Mouse (Mus musculus) ES-E14 (cell line): ENCODE data around the gene Stx16. TPM values are rescaled to one million over a fixed set of nuclear protein-coding genes. Genes with fewer than 3 reads are reported as not detected.

ENCODE experiments used
- DNase-seq: peaks from one replicate; pipeline ENCODE4 v3.0.0-alpha.2; 2013; ENCODE audit warnings: low read depth, low spot score
- H3K27ac ChIP-seq: 2 replicates; pipeline ENCODE4 v1.5.1; 2012; ENCODE audit warnings: low read depth, mild to moderate bottlenecking, low read length, moderate library complexity, mixed read lengths; ENCODE audit not compliant: poor library complexity, insufficient read depth, severe bottlenecking
- H3K36me3 ChIP-seq: 2 replicates; pipeline ENCODE4 v1.6.1; 2012; ENCODE audit warnings: mild to moderate bottlenecking, low read length, moderate library complexity, mixed read lengths; ENCODE audit not compliant: control insufficient read depth, poor library complexity, insufficient read depth, severe bottlenecking
- H3K4me1 ChIP-seq, 2 experiments: fragments of 150-350 bp in 1 of 2; sonication (generic) in 1 of 2; 2 replicates each; pipeline ENCODE4 v1.6.1; 2012; ENCODE audit warnings: low read length in 2 of 2, mild to moderate bottlenecking in 1 of 2, mixed read lengths in 1 of 2; ENCODE audit not compliant: control insufficient read depth in 2 of 2, insufficient read depth in 2 of 2, poor library complexity in 1 of 2
- H3K4me3 ChIP-seq, 2 experiments: fragments of 150-350 bp in 1 of 2; sonication (generic) in 1 of 2; 2 replicates each; pipeline ENCODE4 v1.5.1; 2012; ENCODE audit warnings: low read length in 2 of 2, low read depth in 1 of 2, mild to moderate bottlenecking in 1 of 2, mixed read lengths in 1 of 2; ENCODE audit not compliant: insufficient read depth in 1 of 2, poor library complexity in 1 of 2, severe bottlenecking in 1 of 2
- H3K9ac ChIP-seq: 2 replicates; pipeline ENCODE4 v1.6.1; 2012; ENCODE audit warnings: low read depth, mild to moderate bottlenecking, low read length, mixed read lengths; ENCODE audit not compliant: poor library complexity, insufficient read depth, severe bottlenecking
- H3K9me3 ChIP-seq: fragments of 150-350 bp; sonication (generic); 2 replicates; pipeline ENCODE4 v1.6.1; 2012; ENCODE audit warnings: low read depth, mild to moderate bottlenecking, low read length; ENCODE audit not compliant: control insufficient read depth, insufficient read depth
- CHD2 ChIP-seq: IDR thresholded peaks from 2 replicates; pipeline ENCODE4 v1.6.1; 2014; ENCODE audit warnings: mild to moderate bottlenecking, low read depth, low read length, inconsistent platforms
- HCFC1 ChIP-seq: IDR thresholded peaks from 2 replicates; pipeline ENCODE4 v1.6.1; 2012; ENCODE audit warnings: low read length, inconsistent platforms, borderline replicate concordance; ENCODE audit not compliant: insufficient read depth
- MAFK ChIP-seq: IDR thresholded peaks from 2 replicates; pipeline ENCODE4 v1.6.1; 2014; ENCODE audit warnings: mild to moderate bottlenecking, low read depth, low read length, inconsistent platforms; ENCODE audit not compliant: insufficient read depth
- ZC3H11A ChIP-seq: IDR thresholded peaks from 2 replicates; pipeline ENCODE4 v1.6.1; 2012; ENCODE audit warnings: low read depth, mild to moderate bottlenecking, inconsistent platforms, low read length, borderline replicate concordance
- ZNF384 ChIP-seq: IDR thresholded peaks from 2 replicates; pipeline ENCODE4 v1.6.1; 2012; ENCODE audit warnings: low read depth, low read length, inconsistent platforms
- in situ Hi-C, 2 experiments: fragments of 600-800 bp; cut with MboI; formaldehyde crosslinking; loops; one replicate each; pipeline ENCODE4 v1.15.1; 2025; ENCODE audit warnings: low sequenced_read_pairs in 2 of 2, inconsistent platforms in 1 of 2; ENCODE audit not compliant: unreplicated experiment in 2 of 2
- total RNA-seq: library from RNA; depleted of rRNA; stranded (reverse); fragments of 300-350 nt; gene quantifications from 2 replicates; pipeline ENCODE4 v1.2.3, GENCODE M21; 2012

The Stx16 gene
- total RNA-seq, 1 experiment = 31.4 TPM

DNA sequence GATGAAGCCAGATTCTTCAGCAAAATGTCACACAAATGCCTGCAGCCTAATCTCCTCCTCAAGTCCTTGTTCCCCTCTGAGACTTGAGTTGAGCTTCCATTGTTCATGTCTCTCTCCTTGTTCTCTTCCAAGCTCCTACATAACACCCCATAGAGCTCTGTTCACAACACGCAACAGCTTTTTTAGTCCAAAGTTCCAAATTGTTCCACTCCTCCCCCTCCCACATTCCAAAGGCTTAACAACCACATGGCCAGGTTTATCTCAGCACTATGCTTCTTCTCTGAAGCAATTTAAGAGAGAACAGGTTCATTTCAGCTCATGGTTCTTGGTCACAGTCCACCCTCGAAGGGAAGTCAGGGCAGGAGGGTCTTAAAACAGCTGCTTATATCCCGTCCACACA lies 18.4 kb upstream of the Stx16 start:
- H3K9ac ChIP-seq = no peak overlapping the region
- no peak overlapping the region for H3K27ac ChIP-seq
- no peaks in the 10 kb centered on the region for H3K9me3 ChIP-seq
- H3K4me1 ChIP-seq = no peaks in the 10 kb centered on the region
- TF ChIP-seq MAFK (no peak), CHD2 (no peak), HCFC1 (no peak), ZNF384 (no peak), ZC3H11A (no peak)
- no peak overlapping the region for H3K4me3 ChIP-seq
- in situ Hi-C loops = no loop called here
- no peak for DNase-seq
- H3K36me3 ChIP-seq = no peaks in the 10 kb centered on the region

DNA sequence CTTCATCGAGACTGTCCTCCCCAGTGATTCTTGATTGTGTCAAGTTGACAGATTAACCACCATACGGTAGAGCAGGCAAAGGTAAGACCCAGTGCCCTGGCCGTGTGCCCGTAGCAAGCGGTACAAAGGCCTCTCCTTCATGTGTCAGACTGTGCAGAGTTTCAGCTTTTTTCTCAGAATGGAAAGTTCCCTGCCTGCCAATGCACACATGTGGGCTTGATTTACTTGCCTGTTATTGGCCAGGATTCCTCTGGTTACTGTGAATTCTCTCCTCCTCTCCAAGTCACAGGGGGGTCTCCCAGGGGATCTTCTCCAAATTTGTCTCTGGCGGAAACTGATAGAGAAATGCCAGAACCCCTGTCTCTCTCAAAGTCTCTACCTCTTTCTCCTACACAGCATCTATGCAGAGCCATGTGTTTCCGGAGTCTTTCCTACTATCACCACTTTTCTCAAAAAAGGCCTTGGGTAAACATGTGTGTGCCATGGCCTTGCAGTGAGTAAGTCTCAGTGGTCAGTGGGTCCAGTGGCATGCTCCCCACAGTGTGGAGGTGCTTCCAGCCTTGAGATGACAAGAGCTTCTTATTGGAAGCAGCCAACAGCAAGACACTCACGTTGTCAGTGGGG lies 17.7 kb upstream of the Stx16 start:
- Histone ChIP-seq H3K36me3 (no peaks in the 10 kb centered on the region), H3K4me3 (no peak overlapping the region), H3K27ac (no peak overlapping the region), H3K4me1 (no peaks in the 10 kb centered on the region; a peak in 1 of 4 replicates), H3K9me3 (no peaks in the 10 kb centered on the region), H3K9ac (no peak overlapping the region)
- in situ Hi-C loops = no loop called here
- TF ChIP-seq HCFC1 = no peak
- no peak for TF ChIP-seq ZC3H11A
- no peak for TF ChIP-seq ZNF384
- TF ChIP-seq CHD2 = no peak
- no peak for TF ChIP-seq MAFK
- no peak for DNase-seq

DNA sequence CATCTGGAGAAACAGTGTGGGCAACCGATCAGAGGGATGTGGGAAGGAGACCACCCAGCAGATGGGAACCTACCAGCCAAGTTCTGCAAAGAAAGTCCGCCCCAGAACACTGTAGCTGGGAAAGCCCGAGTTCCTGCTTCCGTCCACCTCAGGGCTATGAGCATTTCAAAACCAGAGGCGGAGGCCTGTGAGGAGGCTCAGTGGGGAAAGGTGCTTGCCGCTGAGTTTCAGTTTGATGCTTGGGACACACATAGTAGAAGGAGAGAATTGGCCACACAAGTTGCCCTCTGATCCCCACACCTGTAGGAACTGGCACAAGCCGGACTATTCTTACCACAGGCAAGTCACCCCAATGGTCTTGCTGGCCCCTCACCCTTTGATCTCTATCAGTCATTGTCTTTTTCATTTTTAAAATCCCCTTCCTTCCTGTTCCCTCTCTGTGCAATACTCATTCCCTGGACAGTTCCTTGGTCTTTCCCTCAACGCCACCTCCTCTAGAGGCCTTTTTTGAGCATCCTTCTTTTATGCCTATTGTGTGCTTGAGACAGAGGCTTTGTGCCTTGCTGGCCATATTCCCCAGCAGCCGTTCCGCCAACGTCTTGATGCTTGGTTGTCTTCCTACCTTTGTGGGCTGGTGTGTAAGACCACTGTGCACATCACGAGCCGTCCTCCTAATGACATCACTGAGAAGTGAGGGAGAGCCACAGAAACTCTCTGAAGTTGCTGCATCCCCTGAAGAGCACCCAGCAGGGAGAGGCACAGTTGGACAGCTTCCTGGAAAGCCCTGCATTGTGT lies 16.3 kb upstream of the Stx16 start:
- no peak overlapping the region for H3K27ac ChIP-seq
- no peaks in the 10 kb centered on the region for H3K36me3 ChIP-seq
- no peak for TF ChIP-seq CHD2
- TF ChIP-seq ZC3H11A = no peak
- no peak for TF ChIP-seq MAFK
- no peak for TF ChIP-seq ZNF384
- no peak for TF ChIP-seq HCFC1
- no peak for DNase-seq
- no peak overlapping the region for H3K9ac ChIP-seq
- no peaks in the 10 kb centered on the region; a peak in 1 of 4 replicates for H3K4me1 ChIP-seq
- no peaks in the 10 kb centered on the region for H3K9me3 ChIP-seq
- no peak overlapping the region for H3K4me3 ChIP-seq
- in situ Hi-C loops = no loop called here

DNA sequence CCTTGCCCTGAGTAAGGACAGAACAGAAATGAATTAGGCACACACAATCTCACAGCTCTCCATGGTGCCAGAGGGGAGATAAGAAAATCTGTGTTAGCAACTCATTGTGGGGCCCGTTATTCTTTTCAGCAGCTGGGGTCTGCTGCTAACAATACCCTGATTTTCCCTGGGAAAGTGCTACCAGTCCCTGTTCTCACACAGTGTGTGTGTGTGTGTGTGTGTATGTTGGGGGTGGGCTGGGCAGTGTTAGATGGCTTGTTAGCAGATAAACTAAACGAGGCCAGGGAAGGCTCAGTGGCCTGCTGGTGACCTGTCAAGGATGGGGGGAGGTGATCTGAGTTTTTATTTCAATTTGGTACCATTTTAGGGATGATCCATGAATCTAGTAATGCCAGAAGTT lies 14.9 kb upstream of the Stx16 start:
- no peak overlapping the region for H3K9ac ChIP-seq
- TF ChIP-seq MAFK (no peak), HCFC1 (no peak), CHD2 (no peak), ZNF384 (no peak), ZC3H11A (no peak)
- in situ Hi-C loops = no loop called here
- no peak for DNase-seq
- no peaks in the 10 kb centered on the region; a peak in 1 of 4 replicates for H3K4me1 ChIP-seq
- H3K36me3 ChIP-seq = no peaks in the 10 kb centered on the region
- no peak overlapping the region for H3K27ac ChIP-seq
- no peak overlapping the region for H3K4me3 ChIP-seq
- no peaks in the 10 kb centered on the region for H3K9me3 ChIP-seq

DNA sequence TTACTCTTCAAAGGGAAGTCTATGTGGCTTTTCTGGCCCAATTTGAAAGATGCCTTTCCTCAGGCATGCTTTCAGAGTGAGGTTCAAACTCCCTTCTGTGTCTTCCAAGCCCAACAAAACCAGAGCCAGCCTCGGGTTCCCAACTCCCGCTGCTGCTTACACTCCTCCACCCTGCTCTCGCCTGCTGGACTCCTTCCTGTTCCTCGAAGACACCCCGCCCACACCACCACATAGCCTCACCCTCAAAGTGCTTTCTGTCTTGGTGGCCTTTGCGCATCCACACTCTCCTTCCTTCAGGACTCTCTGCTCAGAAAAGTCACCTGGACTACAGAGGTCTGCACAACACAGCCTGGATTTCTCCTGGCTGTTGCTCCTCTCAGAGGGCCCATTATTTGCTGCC lies 13.0 kb upstream of the Stx16 start:
- no peaks in the 10 kb centered on the region for H3K36me3 ChIP-seq
- TF ChIP-seq HCFC1 = no peak
- no peak for TF ChIP-seq CHD2
- no peak for TF ChIP-seq ZC3H11A
- no peak for TF ChIP-seq MAFK
- TF ChIP-seq ZNF384 = no peak
- no peaks in the 10 kb centered on the region; a peak in 1 of 4 replicates for H3K4me1 ChIP-seq
- no peak overlapping the region for H3K27ac ChIP-seq
- no peak overlapping the region for H3K9ac ChIP-seq
- no peak overlapping the region for H3K4me3 ChIP-seq
- no peak for DNase-seq
- in situ Hi-C loops = no loop called here
- no peaks in the 10 kb centered on the region for H3K9me3 ChIP-seq
